Mouse (Mus musculus) T-cell, adult 2 months (primary cell): Measurements from ENCODE around the gene Itga6.
A peak's percentile ranks its signal among the peaks of the same experiment; 100 is the strongest.

Source experiments
- DNase-seq: peaks from one replicate; pipeline ENCODE4 v3.0.0; 2022; ENCODE audit warnings: low spot score

The Itga6 gene

DNA sequence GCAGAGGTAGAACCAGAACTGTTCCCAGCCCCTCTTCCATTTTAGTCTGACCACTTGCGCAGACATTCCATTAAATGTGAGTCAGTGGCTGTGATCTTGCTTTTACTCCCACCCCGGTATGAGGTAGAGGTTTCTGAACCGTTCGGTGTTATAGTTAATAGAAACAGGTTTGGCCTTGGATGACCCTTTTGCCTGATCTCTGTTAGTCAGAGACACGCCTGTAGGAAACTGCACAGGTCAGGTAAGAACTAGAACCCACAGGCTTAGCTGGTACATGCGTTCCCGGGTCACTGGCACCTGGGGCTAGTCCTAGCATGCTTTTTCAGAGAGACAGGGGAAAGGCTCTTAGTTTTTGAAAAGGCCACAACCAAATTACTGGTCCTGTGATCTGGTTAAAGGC is 59.7 kb downstream of the Itga6 start:
- DNase-seq, result no peak

DNA sequence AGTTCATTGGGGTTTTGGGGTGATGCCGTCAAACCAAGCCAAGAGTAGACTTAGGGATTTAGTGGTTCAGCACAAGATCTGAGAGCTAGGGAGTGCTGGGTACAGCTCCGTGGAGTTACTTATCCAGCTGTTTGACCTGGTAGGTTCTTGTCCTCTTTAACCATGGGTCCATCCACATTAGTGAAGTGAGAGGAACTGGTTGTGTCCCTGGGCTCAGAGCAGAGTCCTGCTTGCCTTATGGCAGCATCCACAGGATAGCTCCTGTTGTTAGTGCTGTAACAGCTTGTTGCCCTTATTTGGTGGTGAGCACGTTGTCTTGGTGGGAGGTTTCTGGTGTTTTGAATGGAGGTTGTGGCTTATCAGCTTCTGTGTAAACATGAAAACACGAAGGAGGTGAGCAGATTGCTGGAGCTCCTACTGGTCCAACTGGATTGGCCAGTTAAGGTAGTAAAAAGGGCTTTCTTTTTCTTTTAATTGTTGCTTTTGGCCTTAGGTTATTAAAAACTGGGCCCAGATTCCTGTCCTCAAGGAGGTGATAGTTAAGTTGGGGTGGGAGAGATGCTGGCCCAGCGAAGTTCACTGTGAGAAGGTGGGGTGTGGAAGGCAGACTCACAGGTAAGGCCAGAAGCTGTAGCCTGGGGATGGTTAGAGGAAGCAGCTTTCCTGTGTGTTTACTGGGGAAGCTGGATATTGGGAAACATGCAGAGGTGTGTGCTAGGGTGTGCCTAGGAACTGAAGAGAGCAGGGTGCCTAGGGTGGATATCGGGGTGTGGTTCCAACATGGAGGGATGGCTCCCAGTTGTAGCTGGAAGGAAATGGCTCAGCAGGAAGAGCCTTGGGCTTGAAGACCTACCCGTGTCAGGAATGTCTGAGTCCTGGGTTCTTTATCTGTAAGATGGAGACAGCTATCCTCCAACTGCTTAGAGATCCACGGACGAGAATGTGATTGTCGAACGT is 60.5 kb downstream of the Itga6 start:
- no peak for DNase-seq

DNA sequence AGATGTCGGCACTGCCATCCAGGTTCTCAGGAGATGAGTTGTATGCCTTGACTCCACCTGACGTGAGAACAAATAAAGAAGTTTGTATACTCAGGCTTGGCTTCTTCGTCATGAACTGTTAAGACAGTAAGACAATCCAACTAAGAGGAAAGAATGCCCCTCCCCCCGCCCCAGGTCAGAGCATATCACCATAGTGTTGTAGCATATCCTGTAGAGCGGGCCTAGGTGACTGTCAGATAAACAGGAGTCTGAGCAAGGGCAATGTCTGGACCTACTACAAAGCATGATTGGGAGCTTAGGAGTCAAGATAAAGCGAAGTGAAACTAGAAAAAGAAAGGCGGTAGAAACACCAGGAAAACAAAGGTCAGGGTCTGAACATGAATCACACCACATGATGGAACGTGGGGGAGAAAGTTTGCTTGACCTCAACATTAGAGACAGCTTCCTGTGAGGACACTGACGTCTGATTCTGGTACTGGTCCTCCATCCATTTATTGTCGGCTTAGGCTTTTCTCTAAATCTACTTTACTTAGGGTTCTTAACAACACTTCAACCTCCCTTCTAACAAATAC is 64.0 kb downstream of the Itga6 start:
- no peak for DNase-seq

DNA sequence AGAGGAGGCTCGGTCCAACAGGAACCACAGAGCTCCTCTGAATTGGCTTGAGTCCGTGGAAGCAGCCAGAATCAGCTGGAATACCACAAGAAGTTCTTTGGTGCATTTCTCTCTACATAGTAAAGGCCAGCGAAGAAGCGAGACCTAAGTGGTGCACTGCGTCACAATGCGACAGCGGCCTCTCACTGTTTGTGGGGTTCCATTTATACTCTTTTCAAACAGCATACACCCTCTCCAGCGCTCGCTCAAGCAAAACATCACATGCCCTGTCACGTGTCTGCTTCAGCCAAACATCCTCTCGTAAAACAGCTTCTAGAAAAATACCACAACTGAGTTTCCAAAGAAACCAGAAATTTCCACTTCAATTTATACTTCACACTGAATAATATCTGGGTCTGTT is 64.6 kb downstream of the Itga6 start:
- peak; percentile 83 for DNase-seq

DNA sequence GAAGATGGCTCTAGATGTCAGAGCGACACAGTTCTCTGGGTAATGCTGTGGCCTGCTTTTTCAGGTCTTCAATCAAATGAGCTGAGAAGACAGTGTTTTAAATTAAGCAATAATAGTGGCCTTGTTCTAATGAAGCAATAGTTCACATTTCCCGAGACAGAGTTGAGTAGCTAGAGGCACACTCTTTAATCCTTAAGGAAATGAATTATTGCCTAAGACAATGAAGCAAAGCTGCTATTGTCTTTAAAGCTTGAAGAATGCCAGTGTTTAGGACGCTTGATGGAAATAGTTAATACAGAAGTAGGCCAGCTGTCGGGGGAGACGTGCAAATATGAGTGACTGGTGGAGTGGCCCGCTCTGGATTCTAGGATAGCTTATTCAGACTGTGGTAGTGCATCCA is 65.5 kb downstream of the Itga6 start:
- DNase-seq, result no peak

DNA sequence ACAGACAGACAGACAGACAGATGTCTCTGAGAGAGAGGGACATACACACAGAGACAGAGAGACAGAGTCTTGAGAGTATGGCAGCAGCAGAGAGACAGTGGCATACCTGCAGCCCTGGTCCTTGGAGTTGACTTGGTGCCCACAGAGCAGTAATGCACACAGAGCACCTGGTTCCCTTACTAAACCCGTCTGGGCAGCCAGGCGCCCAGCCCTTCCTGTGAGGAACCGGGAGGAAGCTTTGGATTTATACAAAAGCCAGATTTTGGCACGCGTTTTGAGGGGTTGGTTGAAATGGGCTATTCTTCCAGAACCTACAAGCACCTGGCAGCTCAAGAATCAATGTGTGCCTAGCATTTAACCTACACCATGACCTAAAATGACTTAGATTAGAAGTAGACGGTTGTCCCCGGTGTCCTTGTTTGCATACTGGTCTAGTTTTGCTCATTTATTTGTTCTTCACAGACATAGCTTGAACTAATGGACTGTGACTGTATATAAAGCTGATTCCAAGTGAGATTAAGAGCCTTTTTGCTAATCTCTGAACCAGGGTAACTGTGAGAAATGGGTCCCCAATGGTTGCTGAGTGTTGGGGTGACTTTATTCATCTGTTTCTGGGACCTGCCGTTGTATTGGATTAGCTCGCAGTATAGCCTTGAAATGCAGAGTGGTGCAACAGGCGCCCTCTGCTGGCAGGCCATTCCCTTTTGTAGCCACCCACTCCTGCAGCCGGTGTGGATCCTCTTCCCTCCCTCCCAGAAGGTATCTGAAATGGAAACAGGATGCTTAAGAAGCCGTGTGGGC is 67.0 kb downstream of the Itga6 start:
- DNase-seq, result peak; percentile 82

DNA sequence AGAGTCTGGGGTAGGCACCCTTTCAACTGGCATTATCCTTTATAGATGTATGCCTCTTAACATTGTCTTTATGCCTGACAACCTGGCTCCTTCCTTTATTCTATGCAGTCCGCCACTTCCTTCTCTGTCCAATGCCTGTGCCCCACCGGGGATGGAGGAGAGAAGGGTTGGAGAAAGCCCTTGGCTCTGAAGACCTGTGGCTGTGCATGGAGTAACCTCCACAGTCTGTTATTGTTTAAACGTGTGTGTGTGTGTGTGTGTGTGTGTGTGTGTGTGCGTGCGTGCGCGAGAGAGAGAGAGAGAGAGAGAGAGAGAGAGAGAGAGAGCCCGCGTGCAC is 67.6 kb downstream of the Itga6 start:
- no peak for DNase-seq

DNA sequence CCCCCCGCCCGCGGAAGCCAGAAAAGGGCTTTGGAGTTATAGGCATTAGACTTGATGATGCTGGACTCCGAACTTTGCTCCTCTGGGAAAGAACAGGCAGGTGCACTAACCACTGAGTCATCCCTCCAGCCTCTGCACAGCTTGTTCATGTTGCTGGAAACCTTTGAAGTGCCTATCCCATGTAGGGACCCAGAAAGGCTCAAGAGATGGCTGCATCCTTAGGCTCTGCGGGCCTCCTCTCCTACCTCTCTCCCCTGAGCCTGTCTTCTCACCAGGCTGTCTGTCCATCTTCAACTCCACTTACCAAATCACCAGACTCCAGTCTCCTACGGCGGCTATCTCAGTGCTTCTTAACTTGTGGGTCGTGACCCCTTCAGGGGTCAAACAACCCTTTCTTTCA is 68.0 kb downstream of the Itga6 start:
- DNase-seq, result no peak

DNA sequence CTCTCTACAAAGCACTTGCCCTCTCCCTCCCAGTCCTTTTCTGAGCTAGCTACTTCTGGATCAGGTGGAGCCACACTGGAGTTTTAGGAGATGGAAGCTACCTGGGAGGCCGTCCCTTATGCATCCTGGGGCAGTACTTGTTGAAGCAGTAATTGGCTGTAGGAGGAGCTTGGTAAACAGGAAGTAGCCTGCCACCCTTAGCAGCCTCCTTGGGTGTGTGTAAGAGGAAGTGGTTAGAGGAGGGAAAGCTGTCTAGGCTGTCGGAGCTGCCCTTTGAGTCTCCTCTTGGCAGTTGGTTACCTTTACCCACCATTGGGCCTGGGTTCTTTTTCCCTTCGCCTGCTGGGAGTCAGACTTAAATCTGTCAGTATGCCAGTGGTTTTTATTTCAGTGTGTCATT is 68.6 kb downstream of the Itga6 start:
- DNase-seq, result peak; percentile 87

DNA sequence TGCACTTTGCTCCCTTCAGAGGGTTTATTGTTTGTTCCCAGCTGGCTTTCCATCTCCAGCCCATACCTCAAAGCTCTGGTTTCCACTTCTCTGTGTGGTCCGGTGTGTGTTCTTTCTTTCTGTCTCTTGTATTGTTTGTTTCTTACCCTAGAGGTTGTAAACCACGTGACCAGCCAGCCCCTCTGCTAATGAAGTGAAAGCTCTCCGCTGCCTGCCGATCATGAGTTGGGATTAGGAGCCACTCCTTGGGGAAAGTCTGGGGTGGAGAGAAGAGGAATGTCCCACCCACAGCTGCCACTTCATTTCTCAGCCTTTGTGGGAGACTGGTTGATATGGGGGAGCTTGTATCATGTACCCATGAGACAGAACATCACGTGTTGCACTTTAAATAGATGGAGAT is 69.9 kb downstream of the Itga6 start:
- no peak for DNase-seq

DNA sequence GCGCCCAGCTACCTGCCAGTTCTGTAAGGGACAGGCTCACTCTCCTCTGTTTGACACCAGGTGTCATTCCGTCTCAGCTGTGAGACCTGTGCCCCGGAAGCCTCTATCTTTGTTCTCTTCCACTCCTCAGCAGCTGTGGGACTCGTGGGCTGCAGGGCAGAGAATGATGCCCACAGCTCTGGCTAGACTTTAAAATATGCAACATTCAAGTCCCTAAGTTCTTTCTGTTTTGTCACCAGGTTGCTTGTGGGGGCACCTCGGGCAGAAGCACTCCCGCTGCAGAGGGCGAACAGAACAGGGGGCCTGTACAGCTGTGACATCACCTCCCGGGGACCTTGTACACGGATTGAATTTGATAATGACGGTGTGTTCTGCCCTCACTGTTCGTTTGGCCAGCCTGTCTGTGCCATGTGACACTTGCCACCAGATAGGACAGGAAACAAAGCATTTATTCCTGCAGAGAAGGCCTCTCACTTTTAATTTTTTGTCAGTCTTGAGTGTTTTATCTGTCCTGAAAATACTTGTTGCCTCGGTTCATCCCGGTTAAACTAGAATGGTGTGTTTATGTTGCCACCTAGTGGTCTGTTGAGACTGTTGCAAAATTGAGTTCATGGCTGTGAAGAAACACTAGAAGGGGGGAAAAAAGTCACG is 71.1 kb downstream of the Itga6 start:
- peak; percentile 45 for DNase-seq

DNA sequence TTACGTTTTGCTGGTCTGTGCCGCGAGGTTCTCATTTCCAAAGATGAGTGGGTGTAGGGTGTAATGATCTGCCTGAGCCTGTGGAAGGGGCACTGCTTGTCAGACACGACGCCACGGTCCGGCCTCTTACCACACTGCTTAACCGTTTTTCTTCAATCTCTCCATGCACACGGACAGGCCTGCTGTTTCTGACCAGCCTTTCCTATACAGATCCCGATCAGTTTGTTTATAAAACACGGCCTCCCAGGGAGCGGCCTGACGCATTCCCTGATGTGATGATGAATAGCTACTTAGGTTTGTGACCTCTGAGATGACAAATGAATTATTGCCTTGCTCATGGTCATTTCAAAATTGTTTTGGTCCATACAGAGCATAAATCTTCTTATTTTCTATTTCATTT is 78.7 kb downstream of the Itga6 start:
- no peak for DNase-seq

DNA sequence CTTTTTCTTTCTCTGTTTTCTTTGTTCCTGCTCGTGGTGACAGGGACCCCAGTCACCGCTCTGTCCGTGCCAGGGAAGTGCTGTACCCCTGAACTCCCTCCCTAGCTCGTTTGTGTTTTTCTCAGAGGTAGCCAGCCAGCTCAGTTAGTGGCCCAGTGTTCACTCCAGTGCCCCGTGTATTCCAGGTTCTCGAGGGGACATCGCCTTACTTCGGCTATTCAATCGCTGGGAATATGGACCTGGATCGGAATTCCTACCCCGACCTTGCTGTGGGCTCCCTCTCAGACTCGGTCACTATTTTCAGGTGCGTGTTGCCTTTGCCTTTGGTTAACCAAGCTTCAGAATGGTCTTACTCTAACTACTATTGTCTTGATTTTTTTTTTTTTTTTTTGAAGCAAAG is 82.3 kb downstream of the Itga6 start:
- no peak for DNase-seq

DNA sequence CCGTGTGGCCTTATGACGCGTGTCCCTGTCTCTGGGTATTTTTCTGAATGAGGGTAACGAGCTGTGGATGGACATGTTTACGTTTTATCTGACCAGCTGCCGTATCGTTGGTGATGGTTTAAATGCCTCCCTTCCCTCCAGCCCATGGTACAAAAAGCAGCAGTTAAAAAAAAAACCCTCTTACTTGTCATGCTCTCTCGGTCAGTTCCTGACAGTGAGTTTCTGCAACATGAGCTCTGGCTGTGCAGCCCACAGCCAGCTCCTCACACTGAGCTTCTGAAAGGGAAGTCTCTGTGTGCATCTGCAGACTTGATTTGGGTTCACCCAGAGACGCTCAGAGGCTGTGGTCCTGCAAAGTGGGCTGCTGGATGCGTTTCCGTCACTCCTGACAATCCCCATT is 83.5 kb downstream of the Itga6 start:
- no peak for DNase-seq

DNA sequence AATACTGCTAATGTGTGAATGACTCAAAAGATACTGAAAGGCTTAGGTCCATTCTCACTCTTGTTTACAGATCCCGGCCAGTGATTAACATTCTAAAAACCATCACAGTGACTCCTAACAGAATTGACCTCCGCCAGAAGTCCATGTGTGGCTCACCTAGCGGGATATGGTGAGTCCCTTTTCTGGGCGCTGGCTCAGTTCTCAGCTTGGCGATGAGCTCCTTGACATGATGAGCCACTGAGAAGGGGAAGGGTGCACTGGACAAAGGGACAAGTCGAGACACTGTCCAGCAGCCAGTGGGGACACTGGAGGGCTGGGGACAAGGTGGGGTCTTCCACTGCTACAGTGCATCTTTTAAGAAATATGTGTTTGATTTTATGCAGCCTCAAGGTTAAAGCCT is 88.2 kb downstream of the Itga6 start:
- DNase-seq, result no peak

DNA sequence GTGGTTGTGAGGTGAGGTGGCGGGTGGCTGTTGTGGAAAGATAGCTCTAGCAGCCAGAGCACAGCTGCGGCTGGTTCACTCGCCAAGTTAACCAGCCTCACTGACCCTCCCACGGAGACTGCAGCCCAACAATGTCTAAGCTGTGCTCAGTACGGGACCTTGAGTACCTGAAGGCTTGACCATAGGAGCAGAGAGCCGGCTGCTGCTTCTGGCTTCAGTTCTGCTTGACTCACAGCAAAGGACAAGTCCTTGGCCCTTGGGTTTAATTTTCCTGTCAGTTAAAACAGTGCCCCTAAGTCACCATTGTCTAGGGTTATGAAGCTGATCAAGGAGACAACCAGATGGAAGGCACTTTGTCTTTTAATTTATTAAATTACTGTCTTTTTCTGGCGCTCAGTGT is 89.0 kb downstream of the Itga6 start:
- DNase-seq, result no peak

DNA sequence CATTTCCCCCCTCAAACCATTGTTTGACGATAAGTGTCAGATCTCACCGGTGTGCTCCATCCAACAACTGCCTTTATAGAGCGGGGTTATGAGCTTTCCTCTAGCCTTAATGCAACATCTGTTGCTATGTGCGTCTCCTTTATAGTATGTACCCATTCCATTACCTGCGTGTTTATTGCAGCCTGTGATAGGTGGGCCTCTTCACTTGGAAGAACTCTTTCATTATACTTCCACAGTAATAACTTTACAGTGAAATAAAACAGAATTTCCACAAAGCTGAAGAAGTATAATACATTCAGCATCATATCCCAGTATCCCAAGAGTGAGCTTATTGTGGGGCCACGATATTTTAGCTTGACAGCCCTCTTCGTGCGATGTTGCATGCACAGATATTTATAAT is 90.1 kb downstream of the Itga6 start:
- DNase-seq, result no peak

DNA sequence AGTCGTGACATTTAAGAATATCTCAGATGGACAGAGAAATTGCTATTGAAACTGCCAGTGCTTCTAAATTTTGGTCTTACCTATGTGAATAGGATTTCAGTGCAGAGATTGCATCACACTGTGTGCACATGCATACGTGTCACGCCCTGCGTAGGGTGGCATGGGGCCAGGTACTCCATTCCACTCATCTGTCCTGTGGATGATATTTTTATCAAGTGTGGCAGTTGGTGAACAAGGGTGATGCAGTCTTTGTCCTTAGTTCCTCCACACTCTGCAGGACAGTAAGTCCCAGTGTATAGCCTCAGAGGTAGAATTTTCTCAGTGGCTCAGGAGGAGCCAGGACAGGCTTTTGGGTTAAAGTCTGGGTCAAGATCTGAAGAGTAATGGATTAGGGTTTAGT is 90.8 kb downstream of the Itga6 start:
- DNase-seq, result no peak

DNA sequence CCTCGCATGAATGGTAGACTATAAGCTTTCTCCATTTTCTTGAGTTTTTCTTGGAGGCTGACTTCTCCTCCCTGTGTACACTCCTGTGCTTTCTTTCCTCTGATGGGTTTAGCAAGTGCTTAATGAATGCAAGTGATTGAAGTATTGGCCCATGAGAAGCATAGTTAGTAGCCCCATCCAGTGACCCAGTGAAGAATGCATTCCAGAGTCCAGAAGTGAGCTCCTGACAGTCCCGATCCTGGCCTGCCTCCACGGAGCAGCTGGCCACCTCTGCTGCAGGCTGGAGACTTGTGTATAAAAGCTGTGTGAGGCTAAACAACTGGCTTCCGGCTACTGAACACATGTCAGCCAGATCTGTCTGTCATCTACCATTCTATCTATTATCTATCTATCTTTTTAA is 91.8 kb downstream of the Itga6 start:
- no peak for DNase-seq

DNA sequence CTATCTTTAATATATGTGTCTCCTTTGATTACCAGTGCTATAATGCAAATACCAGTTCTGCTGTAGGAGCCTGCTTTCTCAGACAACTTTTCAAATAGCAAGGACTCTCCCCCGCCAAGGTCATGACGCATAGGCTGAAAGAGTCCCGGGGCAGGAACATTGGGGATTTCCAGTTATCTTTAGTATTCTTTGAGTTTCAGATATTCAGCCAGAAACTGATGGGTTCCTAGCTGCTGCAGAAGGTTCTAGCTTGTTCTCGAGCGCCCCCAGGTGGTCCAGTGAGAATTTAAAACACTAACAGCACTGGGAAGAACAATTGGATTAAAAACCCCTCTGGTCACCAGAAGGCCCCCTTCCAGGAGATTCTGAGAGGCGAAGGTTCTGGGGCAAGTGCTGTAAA is 92.4 kb downstream of the Itga6 start:
- peak; percentile 39 for DNase-seq

DNA sequence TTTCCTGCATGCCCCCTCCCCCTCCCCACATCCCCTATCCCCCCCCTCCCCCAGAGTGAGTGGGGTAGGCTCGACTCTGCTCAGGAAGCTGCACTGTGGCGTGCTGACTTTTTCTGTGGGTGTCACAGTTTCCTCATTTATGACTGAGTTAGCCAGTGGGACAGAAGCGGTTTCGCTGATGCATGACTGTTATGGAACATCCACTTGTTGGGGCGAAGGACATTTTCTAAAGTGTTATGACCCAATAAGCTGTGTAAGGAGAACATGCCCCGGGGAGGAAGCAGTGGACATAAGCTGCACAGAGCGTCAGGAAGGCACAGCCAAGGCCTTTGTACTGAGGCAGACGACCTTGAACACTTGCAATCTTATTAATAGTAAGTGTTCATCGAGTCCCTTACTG is 97.9 kb downstream of the Itga6 start:
- peak; percentile 11 for DNase-seq

DNA sequence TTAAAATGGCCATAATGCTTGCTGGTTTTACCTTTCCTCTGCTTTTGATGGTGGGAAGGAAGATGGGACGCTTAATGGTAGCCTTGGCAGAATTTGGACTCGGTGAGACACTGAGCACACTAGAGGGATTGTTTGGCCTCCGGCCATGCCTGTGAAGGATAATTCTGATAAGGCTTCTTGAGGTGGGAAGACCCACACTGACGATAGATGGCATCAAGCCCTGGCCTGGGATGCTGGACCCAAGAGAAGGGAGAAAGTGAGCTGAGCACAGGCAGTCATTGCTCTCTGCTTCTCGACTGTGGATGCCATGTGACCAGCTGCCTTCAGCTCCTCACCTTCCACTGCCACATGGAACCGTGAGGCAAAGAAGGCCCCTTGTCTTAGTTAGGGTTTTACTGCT is 99.5 kb downstream of the Itga6 start:
- DNase-seq, result no peak

DNA sequence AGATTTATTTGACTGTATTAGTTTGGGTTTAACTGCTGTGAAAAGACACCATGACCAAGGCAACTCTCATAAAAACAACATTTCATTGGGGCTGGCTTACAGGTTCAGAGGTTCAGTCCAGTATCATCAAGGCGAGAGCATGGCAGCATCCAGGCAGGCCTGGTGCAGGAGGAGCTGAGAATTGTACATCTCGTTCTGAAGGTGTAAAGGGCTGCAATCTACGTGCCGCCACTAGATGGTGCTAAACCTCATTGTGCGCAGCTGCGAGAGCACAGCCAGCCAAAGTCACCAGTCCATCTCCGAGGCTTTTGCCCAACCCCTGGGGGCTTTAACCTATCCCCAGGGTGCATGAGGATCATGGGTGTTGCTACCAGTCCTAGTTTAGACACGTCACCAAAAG is 106.7 kb downstream of the Itga6 start:
- DNase-seq, result peak; percentile 55
